Mouse (Mus musculus): ENCODE measurements around the gene Klk9. TPM values are rescaled to one million over a fixed set of nuclear protein-coding genes. Genes with fewer than 3 reads are reported as not detected.
A peak's percentile ranks its signal among the peaks of the same experiment; 100 is the strongest.

Gene Klk9
- under 1 TPM in 1 of 2 experiments, not detected in 1; 0.43 TPM for total RNA-seq (2021)
- long read RNA-seq, experiment 1 = 0 reads
- long read RNA-seq, experiment 2, partial matches to known transcripts = 0 of 2 reads
- long read RNA-seq, experiment 2, other reads (novel, unspliced or antisense) = 2 of 2 reads

GRCm38 (mm10) chr7:43791591-43791990 is at the start of gene Klk9:
TSS of gene Klk9 (plus strand) at chr7:43791891.
- no peak for DNase-seq (ENCODE audit: low spot score in 2 of 2)

GRCm38 (mm10) chr7:43747788-43748187 is 43.9 kb upstream of the Klk9 start:
- no peak for DNase-seq (ENCODE audit: low spot score in 2 of 2)

- no peak for DNase-seq (ENCODE audit: low spot score in 2 of 2)
Observed at GRCm38 (mm10) chr7:43752806-43753205, 38.9 kb upstream of the Klk9 start.

GRCm38 (mm10) chr7:43766484-43766883 is 25.2 kb upstream of the Klk9 start:
- DNase-seq (ENCODE audit: low spot score in 2 of 2) = no peak

GRCm38 (mm10) chr7:43768597-43768996 is 23.1 kb upstream of the Klk9 start, which contains the start of gene Klk12:
TSS of gene Klk12 (plus strand) at chr7:43768897.
- no peak for DNase-seq (ENCODE audit: low spot score in 2 of 2)

GRCm38 (mm10) chr7:43769636-43770035 is 22.1 kb upstream of the Klk9 start:
- no peak for DNase-seq (ENCODE audit: low spot score in 2 of 2)

- DNase-seq (ENCODE audit: low spot score in 2 of 2) = no peak
Observed at GRCm38 (mm10) chr7:43770701-43771100, 21.0 kb upstream of the Klk9 start.

- no peak for DNase-seq (ENCODE audit: low spot score in 2 of 2)
Observed at GRCm38 (mm10) chr7:43771916-43772315, 19.8 kb upstream of the Klk9 start.

- no peak for DNase-seq (ENCODE audit: low spot score in 2 of 2)
Observed at GRCm38 (mm10) chr7:43772901-43773300, 18.8 kb upstream of the Klk9 start.

GRCm38 (mm10) chr7:43774364-43774763 is 17.3 kb upstream of the Klk9 start, which contains the start of gene Klk11:
TSS of gene Klk11 (plus strand) at chr7:43774604.
- no peak for DNase-seq (ENCODE audit: low spot score in 2 of 2)

GRCm38 (mm10) chr7:43774802-43775201 is 16.9 kb upstream of the Klk9 start:
- no peak for DNase-seq (ENCODE audit: low spot score in 2 of 2)

GRCm38 (mm10) chr7:43775311-43776057 is 16.2 kb upstream of the Klk9 start:
- DNase-seq (ENCODE audit: low spot score in 2 of 2) = no peak

- no peak for DNase-seq (ENCODE audit: low spot score in 2 of 2)
Observed at GRCm38 (mm10) chr7:43776506-43776905, 15.2 kb upstream of the Klk9 start.

GRCm38 (mm10) chr7:43777423-43777822 is 14.3 kb upstream of the Klk9 start:
- DNase-seq (ENCODE audit: low spot score in 2 of 2) = no peak

GRCm38 (mm10) chr7:43778176-43778970 is 13.3 kb upstream of the Klk9 start:
- no peak for DNase-seq (ENCODE audit: low spot score in 2 of 2)

GRCm38 (mm10) chr7:43780241-43780640 is 11.4 kb upstream of the Klk9 start:
- DNase-seq (ENCODE audit: low spot score in 2 of 2) = no peak

- DNase-seq (ENCODE audit: low spot score in 2 of 2) = no peak
Observed at GRCm38 (mm10) chr7:43780746-43781145, 10.9 kb upstream of the Klk9 start, which contains the start of gene Klk10. TSS of gene Klk10 (plus strand) at chr7:43781035.

- no peak for DNase-seq (ENCODE audit: low spot score in 2 of 2)
Observed at GRCm38 (mm10) chr7:43781541-43781940, 10.2 kb upstream of the Klk9 start.

- DNase-seq (ENCODE audit: low spot score in 2 of 2) = peak; percentile 64 to 71
Observed at GRCm38 (mm10) chr7:43782275-43783265, 9.1 kb upstream of the Klk9 start.

- DNase-seq (ENCODE audit: low spot score in 2 of 2) = no peak
Observed at GRCm38 (mm10) chr7:43785286-43785685, 6.4 kb upstream of the Klk9 start.

GRCm38 (mm10) chr7:43788096-43788495 is 3.6 kb upstream of the Klk9 start:
- DNase-seq (ENCODE audit: low spot score in 2 of 2) = peak in 1 of 2 experiments; percentile 49
